Mouse (Mus musculus): ENCODE results near the gene Baiap2l1.

Baiap2l1 gene

DNA sequence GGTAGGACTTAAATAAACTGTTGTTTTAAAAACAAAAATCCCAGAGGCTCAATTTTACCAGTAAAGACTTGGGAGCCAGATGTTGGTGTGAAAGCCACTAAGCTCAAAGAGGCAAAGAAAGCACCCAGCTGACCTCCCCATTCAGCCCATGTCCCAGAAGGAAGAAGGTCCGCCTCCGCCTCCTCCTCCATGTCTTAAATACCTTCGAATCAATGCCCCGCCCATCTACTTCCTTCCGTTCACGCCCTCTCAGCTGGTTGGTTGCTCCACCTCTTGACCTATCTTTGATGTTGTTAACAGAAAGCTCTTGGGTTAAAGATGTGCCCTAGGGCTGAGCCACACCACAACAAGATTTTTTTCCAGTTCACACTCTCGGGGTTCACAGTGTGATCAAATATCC is 127.7 kb downstream of the Baiap2l1 start:
- no peak for DNase-seq (ENCODE audit: low read depth, low spot score)

DNA sequence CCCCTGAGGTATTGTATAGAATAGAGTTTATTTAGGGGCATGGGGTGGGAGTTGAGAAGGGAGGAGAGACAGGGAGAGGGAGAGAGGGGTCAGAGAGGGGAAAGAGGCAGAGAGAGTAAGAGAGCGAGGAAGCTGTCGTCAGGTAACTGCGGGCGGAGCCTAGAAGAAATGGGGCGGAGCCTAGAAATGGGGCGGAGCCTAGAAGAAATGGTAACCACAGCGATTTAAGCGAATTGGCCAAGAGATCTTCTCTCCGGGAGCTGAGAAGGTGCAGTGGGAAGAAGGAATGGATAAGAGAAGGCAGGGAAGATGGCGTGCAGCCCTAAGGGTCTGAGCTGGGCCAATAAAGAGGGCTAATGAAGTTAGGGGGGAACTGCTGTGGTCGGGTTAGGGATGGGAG is 131.7 kb downstream of the Baiap2l1 start:
- DNase-seq (ENCODE audit: low read depth, low spot score) = no peak

DNA sequence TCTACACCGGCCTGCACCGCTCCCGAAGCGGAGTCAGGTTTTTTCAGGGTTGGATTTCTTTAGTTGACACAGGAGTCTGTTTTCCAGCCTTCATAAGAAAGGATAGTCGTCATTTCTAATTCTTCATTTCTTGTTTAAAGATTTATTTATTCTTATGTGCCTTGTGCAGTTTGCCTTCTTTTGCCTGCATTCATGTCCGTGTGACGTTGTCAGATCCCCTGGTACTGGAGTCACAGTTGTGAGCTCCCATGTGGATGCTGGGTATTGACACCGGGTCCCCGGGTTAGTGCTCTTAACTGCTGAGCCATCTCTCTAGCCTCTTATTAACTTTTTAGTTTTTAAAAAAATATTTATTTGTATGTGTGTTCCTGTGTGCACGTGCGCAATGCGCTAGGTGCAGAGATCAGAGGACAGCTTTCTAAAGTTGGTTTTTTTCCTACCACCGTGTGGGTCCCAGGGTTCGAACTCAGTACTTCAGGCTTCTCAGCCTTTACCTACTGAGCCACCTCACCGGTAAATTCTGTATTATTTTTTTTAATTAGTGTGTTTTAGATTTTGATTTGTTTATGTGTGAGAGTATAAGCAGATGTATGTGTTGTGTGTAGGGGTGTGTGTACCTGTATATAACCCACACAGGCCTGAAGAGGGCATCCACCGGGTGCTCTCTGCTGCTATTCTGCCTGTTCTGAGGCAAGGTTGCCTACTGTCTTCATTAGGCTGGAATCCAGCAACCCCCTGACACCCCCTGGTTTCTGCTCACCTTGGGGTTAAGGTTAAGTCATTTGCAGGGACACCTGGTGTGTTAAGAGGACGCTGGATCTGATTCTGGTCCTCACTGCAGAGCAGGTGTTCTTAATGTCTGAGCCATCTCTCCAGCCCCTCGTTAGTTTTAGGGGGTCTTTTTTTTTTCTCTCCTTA is 133.8 kb downstream of the Baiap2l1 start:
- DNase-seq (ENCODE audit: low read depth, low spot score) = no peak

DNA sequence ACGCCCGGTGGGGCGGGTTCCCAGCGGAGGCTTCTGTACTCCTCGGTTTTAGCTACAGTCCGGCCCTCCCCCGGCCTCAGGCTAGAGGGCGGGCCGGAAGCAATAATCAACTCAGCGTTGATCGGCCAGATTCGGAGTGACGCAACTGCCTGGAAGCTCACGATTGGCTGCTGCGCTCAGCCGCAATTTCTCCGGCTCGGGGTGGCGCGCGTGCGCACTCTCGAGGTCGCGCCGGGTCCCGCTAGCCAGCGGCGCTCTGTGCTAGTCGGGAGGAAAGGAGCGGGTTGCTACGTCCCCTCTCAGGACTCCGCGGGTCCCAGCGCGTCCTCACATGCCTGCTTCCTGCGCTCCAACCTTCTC is 134.4 kb downstream of the Baiap2l1 start, which contains the start of gene Tecpr1:
Gene Tecpr1, minus strand, starts transcription at position 113 of the 360 bp plus-strand sequence.
- DNase-seq (ENCODE audit: low read depth, low spot score) = peak; percentile 87

DNA sequence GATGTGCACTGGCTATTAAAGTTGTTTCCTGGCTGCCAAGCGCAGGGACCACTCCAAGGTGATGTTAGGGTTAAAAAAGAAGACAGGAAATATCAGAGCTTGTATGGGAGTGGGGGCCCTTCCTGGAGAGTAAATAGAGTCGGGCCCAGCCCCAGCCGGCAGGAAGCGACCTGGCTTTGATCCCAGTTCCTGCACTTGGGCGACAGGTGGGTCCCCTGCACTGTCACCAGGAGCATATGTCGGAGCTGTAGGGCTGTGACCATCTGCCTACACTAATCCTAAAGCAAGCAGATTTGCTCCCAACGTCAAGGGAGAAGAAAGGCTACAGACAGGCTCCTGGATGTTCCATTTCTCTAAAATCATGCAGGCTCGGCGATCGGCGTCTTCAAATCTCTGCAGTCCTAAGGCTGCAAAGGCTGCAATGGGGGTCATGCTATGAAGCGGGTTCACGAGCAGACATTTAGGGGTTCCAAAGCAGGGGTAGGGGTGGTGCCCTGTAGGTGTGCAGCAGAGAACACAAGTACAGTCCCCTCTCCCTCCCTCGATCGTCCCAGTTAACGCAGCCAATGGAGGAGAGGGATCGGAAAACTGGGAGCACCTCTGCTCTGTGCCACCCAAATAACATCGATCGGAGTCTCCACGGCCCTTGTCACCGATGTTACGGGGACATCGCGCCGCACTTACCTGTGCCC is 135.0 kb downstream of the Baiap2l1 start:
- DNase-seq (ENCODE audit: low read depth, low spot score) = peak; percentile 29

DNA sequence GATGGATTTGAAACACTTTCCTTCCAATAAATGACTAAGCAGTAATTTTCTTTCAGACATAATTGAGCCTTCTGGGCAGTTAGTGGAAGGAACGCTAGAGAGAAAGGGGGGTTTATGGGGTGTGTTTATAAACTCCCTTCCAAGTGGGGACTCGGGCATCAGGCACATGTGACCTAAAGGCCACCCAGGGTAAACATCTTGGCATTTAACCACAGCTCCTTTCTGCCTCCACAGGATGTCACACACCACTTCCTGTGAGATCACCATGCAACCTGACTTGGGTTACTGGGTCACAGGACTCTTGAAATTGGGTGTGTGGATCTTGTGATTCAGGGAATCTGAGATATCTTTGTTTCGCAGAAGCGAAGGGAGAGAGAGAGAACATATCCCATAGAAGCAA is 136.6 kb downstream of the Baiap2l1 start:
- DNase-seq (ENCODE audit: low read depth, low spot score) = no peak

DNA sequence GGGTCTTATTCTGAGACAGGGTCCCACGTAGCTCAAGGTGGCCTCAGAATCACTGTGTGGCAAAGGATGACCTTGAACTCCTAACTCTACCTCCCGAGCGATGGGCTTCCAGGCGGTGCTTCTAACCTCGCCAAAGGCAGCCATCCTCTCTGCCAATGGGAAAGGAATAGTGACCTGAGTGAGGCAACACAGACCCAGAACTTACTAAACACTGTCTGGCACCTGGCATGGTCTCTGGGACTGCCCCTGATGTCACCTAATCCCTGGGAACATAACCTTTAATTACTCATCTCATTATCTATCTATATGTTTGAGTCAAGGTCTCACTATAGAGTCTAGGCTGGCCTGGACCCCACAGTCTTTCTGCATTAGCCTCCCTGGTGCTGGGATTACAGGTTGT is 138.0 kb downstream of the Baiap2l1 start:
- no peak for DNase-seq (ENCODE audit: low read depth, low spot score)

DNA sequence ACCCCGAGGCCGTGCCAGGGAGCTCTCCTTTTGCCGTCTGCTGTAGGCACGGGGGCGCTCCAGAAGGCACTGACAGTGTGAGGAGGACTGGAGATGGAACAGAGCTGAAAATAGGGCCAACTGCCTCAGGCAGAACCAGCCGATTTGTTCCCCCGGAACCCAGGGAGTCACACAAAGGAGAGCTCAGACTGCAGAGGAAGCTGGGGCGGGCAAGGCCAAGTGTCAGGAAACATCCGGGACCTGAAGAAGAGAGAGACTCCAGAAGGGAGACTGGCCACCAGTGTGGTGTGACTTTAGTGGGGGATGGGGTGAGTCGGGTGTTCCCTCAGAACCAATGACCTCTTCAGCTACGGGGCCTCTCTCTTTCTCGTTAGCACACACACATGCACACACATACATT is 138.6 kb downstream of the Baiap2l1 start:
- no peak for DNase-seq (ENCODE audit: low read depth, low spot score)

DNA sequence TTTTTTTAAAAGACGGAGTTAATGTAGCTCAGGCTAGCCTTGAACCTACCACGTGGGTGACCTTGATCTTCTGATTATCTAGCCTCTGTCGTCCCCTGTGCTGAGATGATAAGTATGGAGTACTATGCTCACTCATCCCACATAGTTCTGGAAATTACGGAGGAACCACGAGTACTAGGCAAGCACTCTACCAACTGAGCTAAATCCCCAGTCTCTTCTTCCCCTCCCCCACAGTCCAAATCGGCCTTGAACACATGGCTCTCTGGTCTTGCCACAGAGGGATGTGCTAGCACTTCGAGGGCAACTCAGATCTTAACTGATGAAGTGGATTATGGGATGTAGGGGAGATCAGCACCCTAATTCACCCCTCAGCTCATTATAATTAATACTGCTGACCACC is 139.9 kb downstream of the Baiap2l1 start:
- DNase-seq (ENCODE audit: low read depth, low spot score) = no peak

DNA sequence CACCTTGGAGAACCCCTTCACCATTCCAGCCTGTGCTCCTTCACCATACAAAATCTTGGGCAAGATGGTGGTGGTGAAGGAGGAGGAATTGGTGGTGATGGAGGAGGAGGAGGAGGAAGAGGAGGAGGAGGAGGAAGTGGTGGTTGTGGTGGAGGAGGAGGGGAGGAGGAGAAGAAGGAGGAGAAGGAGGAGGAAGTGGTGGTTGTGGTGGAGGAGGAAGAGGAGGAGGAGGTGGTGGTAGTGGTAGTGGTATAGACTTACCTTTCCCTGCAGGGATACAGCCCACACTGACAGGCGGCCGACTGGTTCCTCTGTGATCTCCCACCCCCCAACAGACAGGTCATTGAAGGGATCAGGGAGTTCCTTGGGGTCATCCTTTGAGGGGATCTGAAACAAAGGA is 141.9 kb downstream of the Baiap2l1 start:
- DNase-seq (ENCODE audit: low read depth, low spot score) = no peak

All from retina, adult 2 months (tissue).